Mouse (Mus musculus): ENCODE results near the gene Nav1. TPM values are rescaled to one million over a fixed set of nuclear protein-coding genes. Genes with fewer than 3 reads are reported as not detected.

Gene Nav1
- polyA plus RNA-seq, 1 experiment from 2014 or later = 16.6 TPM

DNA sequence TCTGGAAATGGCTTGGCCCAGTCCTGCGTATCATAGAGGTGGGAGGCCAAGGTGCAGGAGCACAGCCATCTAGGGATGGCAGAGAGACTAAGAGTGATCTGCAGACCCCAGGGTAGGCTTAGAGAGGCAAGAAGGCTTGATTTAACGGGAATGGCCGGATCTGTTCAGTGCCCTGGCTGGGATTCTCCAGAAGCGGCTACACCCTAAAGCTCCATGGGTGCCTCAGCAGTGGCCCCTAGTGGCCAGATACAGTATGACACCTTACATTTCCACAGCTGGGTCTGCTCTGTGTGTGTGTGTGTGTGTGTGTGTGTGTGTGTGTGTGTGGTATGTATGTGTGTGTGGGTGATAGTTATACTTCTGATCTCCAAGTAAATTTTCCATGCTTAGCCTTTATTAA, 66.8 kb downstream of the Nav1 start:
- ATAC-seq (replicated peaks; ENCODE audit: low FRiP score) = peak; percentile 57
- Histone ChIP-seq H3K9me3 (replicated peaks) (no peaks in the 10 kb centered on the region), H3K4me3 (replicated peaks) (no peak overlapping the region), H3K4me1 (peaks cover 45% of the 10 kb centered on the region), H3K4me2 (no peak overlapping the region), H3K27ac (no peak overlapping the region), H3K27me3 (no peaks in the 10 kb centered on the region), H3K9ac (no peak overlapping the region), H3K36me3 (peaks cover 8% of the 10 kb centered on the region; the same call in 1 of the 2 replicates)
- 24% methylated on average over 4 of the region's 4 CpGs for WGBS

- H3K27me3 ChIP-seq = no peaks in the 10 kb centered on the region
- H3K4me2 ChIP-seq = no peak overlapping the region
- no peak overlapping the region for H3K27ac ChIP-seq
- WGBS = 70% methylated on average over 12 of the region's 12 CpGs
- H3K9ac ChIP-seq = no peak overlapping the region
- H3K9me3 ChIP-seq (replicated peaks) = no peaks in the 10 kb centered on the region
- H3K4me1 ChIP-seq = peaks cover 41% of the 10 kb centered on the region
- H3K36me3 ChIP-seq = peaks cover 8% of the 10 kb centered on the region; the same call in 1 of the 2 replicates
- no peak overlapping the region for H3K4me3 ChIP-seq (replicated peaks)
- no peak for ATAC-seq (replicated peaks; ENCODE audit: low FRiP score)
These were observed 68.4 kb downstream of the Nav1 start for GRCm38 (mm10) chr1:135538441-135539265.

GRCm38 (mm10) chr1:135536822-135537221, 70.3 kb downstream of the Nav1 start:
- Histone ChIP-seq H3K4me1 (peaks cover 31% of the 10 kb centered on the region), H3K4me3 (replicated peaks) (no peak overlapping the region), H3K9ac (no peak overlapping the region), H3K4me2 (no peak overlapping the region), H3K9me3 (replicated peaks) (no peaks in the 10 kb centered on the region), H3K27me3 (no peaks in the 10 kb centered on the region), H3K36me3 (peaks cover 13% of the 10 kb centered on the region), H3K27ac (no peak overlapping the region)
- 88% methylated on average over 7 of the region's 7 CpGs for WGBS
- ATAC-seq (replicated peaks; ENCODE audit: low FRiP score) = no peak

- no peak overlapping the region for H3K9ac ChIP-seq
- no peak for ATAC-seq (replicated peaks; ENCODE audit: low FRiP score)
- H3K4me3 ChIP-seq (replicated peaks) = no peak overlapping the region
- no peak overlapping the region for H3K4me2 ChIP-seq
- peaks cover 16% of the 10 kb centered on the region for H3K36me3 ChIP-seq
- 54% methylated on average over 2 of the region's 2 CpGs for WGBS
- no peaks in the 10 kb centered on the region for H3K9me3 ChIP-seq (replicated peaks)
- H3K4me1 ChIP-seq = peaks cover 36% of the 10 kb centered on the region
- H3K27ac ChIP-seq = no peak overlapping the region
- H3K27me3 ChIP-seq = no peaks in the 10 kb centered on the region
These were observed 70.8 kb downstream of the Nav1 start for GRCm38 (mm10) chr1:135536326-135536725.

DNA sequence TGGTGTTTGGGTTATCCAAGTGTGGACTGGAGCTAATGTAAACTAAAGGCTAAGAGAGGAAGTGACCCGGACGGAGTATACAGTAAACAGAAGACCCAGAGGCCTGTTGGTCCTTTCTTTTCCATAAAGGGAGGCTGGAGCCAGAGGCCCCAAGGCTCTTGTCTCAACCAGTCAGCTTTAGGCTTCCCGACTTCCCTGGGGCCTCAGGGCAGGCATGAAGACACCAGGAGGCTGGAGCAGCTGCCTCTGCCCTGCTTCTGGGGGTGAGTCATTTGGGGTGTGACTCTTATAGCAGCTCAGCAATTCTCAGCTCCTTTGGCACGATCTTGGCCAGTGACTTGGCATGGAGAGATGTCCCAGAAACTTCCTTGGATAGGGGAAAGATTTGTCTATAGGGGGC, 71.8 kb downstream of the Nav1 start:
- no peaks in the 10 kb centered on the region for H3K27me3 ChIP-seq
- H3K27ac ChIP-seq = peak overlapping the region; percentile 23; the same call in 1 of the 2 replicates
- WGBS = 19% methylated on average over 4 of the region's 4 CpGs
- H3K36me3 ChIP-seq = peaks cover 20% of the 10 kb centered on the region
- no peak for ATAC-seq (replicated peaks; ENCODE audit: low FRiP score)
- no peak overlapping the region for H3K4me2 ChIP-seq
- H3K9ac ChIP-seq = no peak overlapping the region
- H3K4me1 ChIP-seq = peaks cover 43% of the 10 kb centered on the region
- H3K9me3 ChIP-seq (replicated peaks) = no peaks in the 10 kb centered on the region
- no peak overlapping the region for H3K4me3 ChIP-seq (replicated peaks)

DNA sequence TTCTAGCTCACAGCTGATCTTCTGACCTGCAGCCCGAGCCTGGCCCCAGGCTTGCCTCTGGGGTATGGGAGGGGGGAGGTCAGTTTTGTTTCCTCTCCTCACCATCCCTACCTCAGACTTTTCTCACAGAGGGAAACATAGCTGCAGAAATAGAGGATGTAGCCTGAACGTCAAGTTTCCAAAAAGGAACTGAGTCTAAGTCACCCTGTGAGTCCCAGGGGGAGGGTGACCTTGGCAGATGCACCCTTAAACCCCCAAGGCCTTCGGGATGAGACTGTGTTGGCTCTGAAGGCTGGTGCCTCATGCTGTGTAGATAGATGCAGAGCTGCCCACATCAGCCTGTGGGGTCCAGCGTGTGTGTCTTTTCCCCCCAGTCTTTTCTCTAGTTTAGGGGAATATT, 72.3 kb downstream of the Nav1 start:
- Histone ChIP-seq H3K4me1 (peaks cover 40% of the 10 kb centered on the region), H3K27me3 (no peaks in the 10 kb centered on the region), H3K9me3 (replicated peaks) (no peaks in the 10 kb centered on the region), H3K4me2 (no peak overlapping the region), H3K27ac (peak overlapping the region; percentile 23; the same call in 1 of the 2 replicates), H3K36me3 (peaks cover 20% of the 10 kb centered on the region), H3K4me3 (replicated peaks) (no peak overlapping the region), H3K9ac (no peak overlapping the region)
- WGBS = 43% methylated on average over 4 of the region's 4 CpGs
- ATAC-seq (replicated peaks; ENCODE audit: low FRiP score) = no peak

DNA sequence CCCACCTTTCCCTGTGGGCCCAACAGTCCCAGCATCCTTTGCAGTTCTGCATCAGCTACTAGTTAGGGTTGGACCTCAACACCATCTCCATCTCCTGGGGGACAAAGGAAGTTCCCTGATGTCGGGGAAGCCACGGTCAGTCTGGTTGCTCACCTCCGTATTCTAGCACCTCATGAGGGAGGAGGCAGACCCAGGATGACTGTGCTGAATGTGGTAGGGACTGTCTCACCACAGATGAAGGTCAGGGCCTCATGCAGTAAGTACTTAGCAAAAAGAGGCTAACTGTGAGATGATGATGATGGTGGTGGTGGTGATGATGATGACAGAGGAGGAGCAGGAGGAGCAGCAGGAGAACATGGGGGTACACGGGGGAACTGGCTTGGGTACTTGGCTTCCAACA, 73.0 kb downstream of the Nav1 start:
- Histone ChIP-seq H3K4me1 (peaks cover 40% of the 10 kb centered on the region), H3K27ac (no peak overlapping the region), H3K9me3 (replicated peaks) (no peaks in the 10 kb centered on the region), H3K27me3 (no peaks in the 10 kb centered on the region), H3K4me3 (replicated peaks) (no peak overlapping the region), H3K4me2 (no peak overlapping the region), H3K9ac (no peak overlapping the region), H3K36me3 (peaks cover 20% of the 10 kb centered on the region)
- WGBS = 87% methylated on average over 4 of the region's 4 CpGs
- ATAC-seq (replicated peaks; ENCODE audit: low FRiP score) = no peak

DNA sequence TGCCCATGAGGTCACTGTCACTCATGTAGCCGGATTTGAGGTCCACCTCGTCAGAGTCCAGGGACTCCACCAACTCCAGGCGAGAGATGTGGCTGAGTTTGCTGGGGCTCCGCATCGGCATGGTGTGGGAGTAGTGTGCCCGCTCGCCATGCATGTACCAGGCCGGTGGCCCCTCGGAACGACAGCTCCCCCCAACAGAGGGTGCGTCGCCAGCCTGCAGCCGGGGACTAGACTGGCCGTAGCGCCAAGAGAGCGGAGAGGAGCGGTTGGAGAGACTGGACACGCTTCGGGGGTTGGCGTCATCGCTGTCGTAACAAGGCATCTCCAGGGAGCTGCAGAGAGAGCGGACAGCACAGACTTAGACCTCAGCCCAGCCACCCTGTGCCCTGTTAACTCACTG, 74.7 kb downstream of the Nav1 start:
- 87% methylated on average over 23 of the region's 23 CpGs for WGBS
- H3K36me3 ChIP-seq = peaks cover 30% of the 10 kb centered on the region
- no peak overlapping the region for H3K4me2 ChIP-seq
- H3K4me3 ChIP-seq (replicated peaks) = no peak overlapping the region
- H3K4me1 ChIP-seq = peaks cover 32% of the 10 kb centered on the region
- no peak overlapping the region for H3K27ac ChIP-seq
- ATAC-seq (replicated peaks; ENCODE audit: low FRiP score) = peak; percentile 19; the same call in 1 of the 2 replicates
- H3K9ac ChIP-seq = no peak overlapping the region
- H3K27me3 ChIP-seq = no peaks in the 10 kb centered on the region
- no peaks in the 10 kb centered on the region for H3K9me3 ChIP-seq (replicated peaks)

- Histone ChIP-seq H3K36me3 (peaks cover 28% of the 10 kb centered on the region), H3K4me1 (peaks cover 32% of the 10 kb centered on the region), H3K27ac (no peak overlapping the region), H3K4me2 (no peak overlapping the region), H3K9ac (no peak overlapping the region), H3K4me3 (replicated peaks) (no peak overlapping the region), H3K27me3 (no peaks in the 10 kb centered on the region), H3K9me3 (replicated peaks) (no peaks in the 10 kb centered on the region)
- 0 out of 2 replicates have a peak, but pooled peaks have one; percentile 35 for ATAC-seq (replicated peaks; ENCODE audit: low FRiP score)
- WGBS = 73% methylated on average over 6 of the region's 6 CpGs
These were observed 75.1 kb downstream of the Nav1 start for GRCm38 (mm10) chr1:135531981-135532380.

DNA sequence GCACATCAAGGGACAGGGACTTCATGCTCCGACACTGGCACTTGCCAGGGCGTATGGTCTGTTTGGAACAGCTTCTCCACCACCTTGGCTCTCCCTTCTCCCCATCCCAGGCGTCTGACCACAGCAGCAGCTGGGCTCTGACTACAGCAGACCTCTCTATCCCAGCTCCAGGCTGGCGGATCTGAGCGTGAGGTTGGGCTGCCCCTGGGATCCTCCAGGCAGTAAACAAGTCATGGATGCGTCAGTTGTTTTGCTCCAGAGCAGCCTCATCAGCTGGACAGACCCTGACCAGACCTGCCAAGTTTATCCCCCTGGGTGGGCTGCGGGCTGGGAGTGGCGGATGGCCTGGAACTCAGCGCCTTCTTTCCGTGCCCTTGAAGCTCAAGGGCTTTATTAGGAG, 76.0 kb downstream of the Nav1 start:
- Histone ChIP-seq H3K36me3 (peaks cover 21% of the 10 kb centered on the region; the same call in 1 of the 2 replicates), H3K9ac (no peak overlapping the region), H3K4me1 (peaks cover 26% of the 10 kb centered on the region), H3K27me3 (no peaks in the 10 kb centered on the region), H3K27ac (peak overlapping the region; percentile 48; the same call in 1 of the 2 replicates), H3K4me2 (no peak overlapping the region), H3K4me3 (replicated peaks) (no peak overlapping the region), H3K9me3 (replicated peaks) (no peaks in the 10 kb centered on the region)
- peak; percentile 65 for ATAC-seq (replicated peaks; ENCODE audit: low FRiP score)
- 54% methylated on average over 10 of the region's 10 CpGs for WGBS

DNA sequence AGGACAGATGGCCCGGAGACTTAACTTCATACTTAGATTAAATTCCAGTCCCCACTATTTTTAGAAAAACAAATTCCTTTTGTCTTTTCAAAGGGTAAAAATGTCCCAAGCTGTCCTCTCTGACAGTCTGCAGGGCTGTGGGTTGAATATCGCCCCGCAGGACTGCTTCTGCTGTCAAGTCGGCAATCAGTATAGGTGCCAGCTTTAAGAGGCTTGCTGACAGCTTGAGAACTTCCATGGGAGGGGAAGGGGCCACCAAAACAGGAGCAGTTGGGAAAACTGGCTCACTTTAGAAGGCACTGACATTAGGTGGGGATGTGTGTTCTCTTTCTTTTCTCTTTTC, 82.6 kb downstream of the Nav1 start:
- Histone ChIP-seq H3K9ac (no peak overlapping the region), H3K27ac (peak overlapping the region; percentile 61), H3K4me3 (replicated peaks) (no peak overlapping the region), H3K4me2 (no peak overlapping the region), H3K27me3 (no peaks in the 10 kb centered on the region), H3K4me1 (peaks cover 16% of the 10 kb centered on the region), H3K9me3 (replicated peaks) (no peaks in the 10 kb centered on the region), H3K36me3 (peaks cover 10% of the 10 kb centered on the region)
- ATAC-seq (replicated peaks; ENCODE audit: low FRiP score) = no peak
- 45% methylated on average over 4 of the region's 4 CpGs for WGBS

GRCm38 (mm10) chr1:135523780-135524517, 83.1 kb downstream of the Nav1 start:
- H3K4me3 ChIP-seq (replicated peaks) = no peak overlapping the region
- H3K27ac ChIP-seq = peak overlapping the region; percentile 61
- H3K4me2 ChIP-seq = peak overlapping the region; percentile 12; the same call in 1 of the 2 replicates
- peaks cover 16% of the 10 kb centered on the region for H3K4me1 ChIP-seq
- H3K36me3 ChIP-seq = peaks cover 10% of the 10 kb centered on the region
- 44% methylated on average over 12 of the region's 12 CpGs for WGBS
- H3K27me3 ChIP-seq = no peaks in the 10 kb centered on the region
- H3K9me3 ChIP-seq (replicated peaks) = no peaks in the 10 kb centered on the region
- ATAC-seq (replicated peaks; ENCODE audit: low FRiP score) = peak; percentile 54
- H3K9ac ChIP-seq = no peak overlapping the region
